Mouse (Mus musculus) liver, embryonic 16.5 days (tissue): ENCODE results near the gene Klk1b9. TPM values are rescaled to one million over a fixed set of nuclear protein-coding genes. Genes with fewer than 3 reads are reported as not detected.

Experiments
- ATAC-seq: fragments of 200-750 bp; cut with Nextera tagmentation; 2 replicates; pipeline ENCODE4 v1.8.0; 2017; ENCODE audit warnings: low read depth, mild to moderate bottlenecking, moderate number of reproducible peaks, moderate library complexity
- H3K27ac ChIP-seq: fragments of 300-500 bp; sonication (generic); 2 replicates; pipeline ENCODE4 v1.5.1; 2014; ENCODE audit warnings: mild to moderate bottlenecking, low read length
- H3K27me3 ChIP-seq: fragments of 300-500 bp; sonication (generic); 2 replicates; pipeline ENCODE4 v1.6.1; 2014; ENCODE audit warnings: low read depth, low read length, mixed read lengths; ENCODE audit not compliant: control insufficient read depth, insufficient read depth
- H3K36me3 ChIP-seq: fragments of 300-500 bp; sonication (generic); 2 replicates; pipeline ENCODE4 v1.6.1; 2014; ENCODE audit warnings: mild to moderate bottlenecking; ENCODE audit not compliant: control insufficient read depth, insufficient read depth
- H3K4me1 ChIP-seq: fragments of 300-500 bp; sonication (generic); 2 replicates; pipeline ENCODE4 v1.6.1; 2014; ENCODE audit warnings: low read depth, low read length, mixed read lengths; ENCODE audit not compliant: control insufficient read depth
- H3K4me2 ChIP-seq: fragments of 300-500 bp; sonication (generic); 2 replicates; pipeline ENCODE4 v1.6.1; 2014; ENCODE audit warnings: low read depth, low read length, mixed read lengths
- H3K4me3 ChIP-seq: fragments of 300-500 bp; sonication (generic); 2 replicates; pipeline ENCODE4 v1.5.1; 2014; ENCODE audit warnings: low read depth, mild to moderate bottlenecking, low read length
- H3K9ac ChIP-seq: fragments of 300-500 bp; sonication (generic); 2 replicates; pipeline ENCODE4 v1.6.1; 2014; ENCODE audit warnings: low read depth, low read length
- H3K9me3 ChIP-seq: fragments of 300-500 bp; sonication (generic); replicated peaks from 2 replicates; pipeline ENCODE4 v1.6.1; 2016; ENCODE audit warnings: low read length; ENCODE audit not compliant: control insufficient read depth
- whole genome bisulfite sequencing: fragments of 180-500 bp; shearing (Covaris S2); extraction: QIAGEN DNeasy Blood & Tissue Kit; methylation state at CpG from one replicate; pipeline ENCODE4 v1.1.7; 2014; ENCODE audit not compliant: insufficient replicate concordance; 5-methylcytosine and 5-hydroxymethylcytosine counted together
- polyA plus RNA-seq: library from polyadenylated mRNA; unstranded; fragments of >200 nt; fragmentation: Nextera tagmentation; extraction: Ambion mirVana; gene quantifications from 2 replicates; pipeline ENCODE4 v1.2.1, GENCODE M21; 2015

The Klk1b9 gene
- polyA plus RNA-seq, 1 experiment from 2014 or later = not detected

DNA sequence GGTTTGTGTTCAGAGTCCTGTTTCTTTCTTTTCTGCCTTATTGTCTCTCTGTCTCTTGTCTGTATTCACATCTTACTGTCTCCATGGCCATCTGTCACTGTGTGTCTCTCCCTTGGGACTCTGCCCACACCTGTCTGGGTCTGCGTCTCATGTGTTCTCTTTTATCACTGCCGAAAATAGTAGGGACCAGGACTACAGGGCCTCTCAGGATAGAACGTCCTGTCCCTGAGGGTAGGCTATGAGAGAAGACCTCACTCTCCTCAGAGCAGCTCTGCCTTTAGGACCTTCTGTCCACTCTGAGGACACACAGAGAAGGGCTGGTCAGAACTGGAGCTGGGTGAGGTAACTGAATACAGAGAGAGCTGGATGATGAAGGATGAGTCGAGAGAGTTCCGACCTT, 39.2 kb downstream of the Klk1b9 start:
- Histone ChIP-seq H3K27me3 (no peaks in the 10 kb centered on the region), H3K27ac (no peak overlapping the region), H3K4me2 (no peak overlapping the region), H3K9ac (no peak overlapping the region), H3K4me3 (no peak overlapping the region), H3K4me1 (no peaks in the 10 kb centered on the region), H3K9me3 (no peaks in the 10 kb centered on the region), H3K36me3 (no peaks in the 10 kb centered on the region)
- ATAC-seq = no peak
- 64% methylated on average over 5 of the region's 5 CpGs for WGBS

Other genes starting within 250 kb of the Klk1b9 start
- gene Klk12, start 207.2 kb upstream of the Klk1b9 start, polyA plus RNA-seq = not detected in 2 replicates
- not detected in 2 replicates for gene Klk11, start 201.5 kb upstream of the Klk1b9 start, polyA plus RNA-seq
- not detected in 2 replicates for gene Klk10, start 195.0 kb upstream of the Klk1b9 start, polyA plus RNA-seq
- not detected in 2 replicates for gene Klk9, start 184.2 kb upstream of the Klk1b9 start, polyA plus RNA-seq
- 4.3 and 5.1 TPM in 2 replicates for gene Klk8, start 178.5 kb upstream of the Klk1b9 start, polyA plus RNA-seq
- not detected in 2 replicates for gene Klk7, start 164.8 kb upstream of the Klk1b9 start, polyA plus RNA-seq
- gene Klk6, start 151.6 kb upstream of the Klk1b9 start, polyA plus RNA-seq = not detected in 2 replicates
- gene Klk5, start 134.1 kb upstream of the Klk1b9 start, polyA plus RNA-seq = not detected in 2 replicates
- not detected in 2 replicates for gene Klk4, start 94.9 kb upstream of the Klk1b9 start, polyA plus RNA-seq
- not detected in 2 replicates for gene Klk15, start 42.3 kb upstream of the Klk1b9 start, polyA plus RNA-seq
- gene Klk1b8, start 25.4 kb upstream of the Klk1b9 start, polyA plus RNA-seq = not detected in 2 replicates
- gene Klk1b1, start 9.3 kb upstream of the Klk1b9 start, polyA plus RNA-seq = not detected in 2 replicates
- not detected in 2 replicates for gene Klk1b11, start 19.8 kb downstream of the Klk1b9 start, polyA plus RNA-seq
- gene Klk1b26, start 36.1 kb downstream of the Klk1b9 start, polyA plus RNA-seq = 0.26 TPM in 1 of 2 replicates, not detected in the other
- gene Klk1b27, start 76.2 kb downstream of the Klk1b9 start, polyA plus RNA-seq = not detected in 2 replicates
- gene Klk1b21, start 126.3 kb downstream of the Klk1b9 start, polyA plus RNA-seq = not detected in 2 replicates
- gene Klk1b22, start 136.6 kb downstream of the Klk1b9 start, polyA plus RNA-seq = not detected in 2 replicates
- gene Klk1b16, start 160.7 kb downstream of the Klk1b9 start, polyA plus RNA-seq = 0.06 TPM in 1 of 2 replicates, not detected in the other
- not detected in 2 replicates for gene Klk1b24, start 212.2 kb downstream of the Klk1b9 start, polyA plus RNA-seq
- not detected in 2 replicates for gene Klk1b3, start 222.1 kb downstream of the Klk1b9 start, polyA plus RNA-seq
- 0.11 TPM in 1 of 2 replicates, not detected in the other for gene Klk1b4, start 231.4 kb downstream of the Klk1b9 start, polyA plus RNA-seq
- gene Klk1b5, start 239.9 kb downstream of the Klk1b9 start, polyA plus RNA-seq = not detected in 2 replicates
- 1.1 TPM in 1 of 2 replicates, not detected in the other for gene Klk1, start 249.3 kb downstream of the Klk1b9 start, polyA plus RNA-seq